ENCODE assay signal across 8 mouse cellular contexts in the genomic region with DNA sequence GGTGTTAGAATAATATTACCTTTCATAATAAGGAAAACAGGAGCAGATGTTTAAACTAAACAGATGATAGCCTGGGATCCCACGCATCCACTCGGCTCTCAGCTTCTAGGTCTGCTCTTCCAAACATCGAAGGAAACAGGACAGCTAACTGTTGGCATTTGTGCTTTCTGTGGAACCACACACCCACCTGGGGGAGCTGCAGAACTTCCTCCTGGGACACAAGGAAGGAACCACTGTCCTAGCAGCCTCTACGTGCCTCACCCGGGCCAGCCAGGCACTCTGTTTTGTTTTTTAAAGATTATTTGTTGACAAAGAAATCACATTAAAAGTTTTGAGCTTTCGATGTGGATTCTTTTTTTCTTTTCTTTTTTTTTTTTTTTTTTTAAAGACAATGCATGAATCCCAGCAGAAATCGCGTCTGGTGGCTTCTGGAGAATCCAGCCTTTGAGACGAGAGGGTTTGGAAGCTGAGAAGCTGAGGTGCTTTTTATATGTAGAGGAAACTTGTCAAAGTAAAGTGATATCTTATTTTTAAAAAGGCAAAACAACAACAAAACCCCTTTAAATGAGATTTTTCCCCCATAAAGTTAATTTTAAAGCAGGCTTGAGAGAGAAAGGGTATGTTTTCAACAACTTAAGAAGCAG. TPM values are rescaled to one million over a fixed set of nuclear protein-coding genes. Genes with fewer than 3 reads are reported as not detected.
A peak's percentile ranks its signal among the peaks of the same experiment; 100 is the strongest.
DNase-seq lines count a peak whose midpoint lies in the region; ATAC-seq and TF ChIP-seq lines count a peak whose summit lies in the region.

No protein-coding gene starts in this region.

- ATAC-seq in megakaryocyte, adult 5-6 weeks (ENCODE audit: poor library complexity, severe bottlenecking): no peak
- no peak for ATAC-seq in forebrain, embryonic 15.5 days (replicated peaks)
- ATAC-seq in midbrain, postnatal 0 days (ENCODE audit: low FRiP score): no peak

- DNase-seq in kidney, postnatal 4 days: peak; percentile 50 to 56
- DNase-seq in midbrain, postnatal 0 days (ENCODE audit: low spot score): no peak
- DNase-seq in layer of hippocampus, postnatal 36 days: no peak
- DNase-seq in urinary bladder, postnatal 10 days (ENCODE audit: low spot score): no peak
- DNase-seq in cerebellum, postnatal 36 days: no peak

- H3K27me3 ChIP-seq in megakaryocyte, embryonic 14.5 days (replicated peaks): no peaks in the 10 kb centered on the region
- no peaks in the 10 kb centered on the region for H3K27me3 ChIP-seq in forebrain, embryonic 15.5 days
- no peaks in the 10 kb centered on the region for H3K27me3 ChIP-seq in midbrain, postnatal 0 days (ENCODE audit: insufficient read depth, low read length)

- H3K36me3 ChIP-seq in megakaryocyte, embryonic 14.5 days (replicated peaks; ENCODE audit: low read length): peaks cover 24% of the 10 kb centered on the region
- H3K36me3 ChIP-seq in forebrain, embryonic 15.5 days: no peaks in the 10 kb centered on the region
- H3K36me3 ChIP-seq in midbrain, postnatal 0 days (ENCODE audit: insufficient read depth, low read length): no peaks in the 10 kb centered on the region

- peak overlapping the region; percentile 62 for H3K4me2 ChIP-seq in forebrain, embryonic 15.5 days (replicated peaks)
- H3K4me2 ChIP-seq in midbrain, postnatal 0 days (ENCODE audit: low read depth, low read length, poor library complexity, severe bottlenecking): peak overlapping the region; percentile 64

- peaks cover 49% of the 10 kb centered on the region for H3K4me1 ChIP-seq in megakaryocyte, embryonic 14.5 days
- peaks cover 65% of the 10 kb centered on the region for H3K4me1 ChIP-seq in forebrain, embryonic 15.5 days
- peaks cover 17% of the 10 kb centered on the region for H3K4me1 ChIP-seq in midbrain, postnatal 0 days (ENCODE audit: insufficient read depth, low read length)

- peak overlapping the region; percentile 95 for H3K4me3 ChIP-seq in megakaryocyte, embryonic 14.5 days (replicated peaks)
- peak overlapping the region; percentile 53 for H3K4me3 ChIP-seq in forebrain, embryonic 15.5 days
- peak overlapping the region; percentile 40 for H3K4me3 ChIP-seq in midbrain, postnatal 0 days (ENCODE audit: low read depth, low read length)

- H3K27ac ChIP-seq in forebrain, embryonic 15.5 days (replicated peaks): peak overlapping the region; percentile 58
- no peak overlapping the region for H3K27ac ChIP-seq in midbrain, postnatal 0 days (ENCODE audit: low read depth, low read length)

- no peaks in the 10 kb centered on the region for H3K9me3 ChIP-seq in megakaryocyte, embryonic 14.5 days
- no peaks in the 10 kb centered on the region for H3K9me3 ChIP-seq in forebrain, embryonic 15.5 days
- H3K9me3 ChIP-seq in midbrain, postnatal 0 days (ENCODE audit: low read length): no peaks in the 10 kb centered on the region

- TF ChIP-seq CTCF in midbrain, postnatal 0 days (IDR thresholded peaks at IDR 0.05): peak; percentile 28

- peak overlapping the region; percentile 52 for H3K9ac ChIP-seq in forebrain, embryonic 15.5 days (replicated peaks)
- H3K9ac ChIP-seq in midbrain, postnatal 0 days (replicated peaks; ENCODE audit: low read length, poor library complexity, severe bottlenecking): peak overlapping the region; percentile 46

- whole genome bisulfite sequencing in forebrain, embryonic 15.5 days: 16% methylated on average over 9 of the region's 9 CpGs
- 28% methylated on average over 9 of the region's 9 CpGs for WGBS in midbrain, postnatal 0 days

RNA-seq across cellular contexts. Expression of gene Vgll4, which starts 50.0 kb away (rescaled TPM):
- 30.5 and 59.7 TPM in 2 replicates for polyA plus RNA-seq in megakaryocyte, embryonic 14.5 days (2012; ENCODE audit: insufficient read depth, low replicate concordance)
- 9.4 and 9.7 TPM in 2 replicates for total RNA-seq in megakaryocyte, adult 5-6 weeks (2015)
- 26.4 and 29.7 TPM in 2 replicates for total RNA-seq in megakaryocyte, adult 5-6 weeks (2017)
- polyA plus RNA-seq in forebrain, embryonic 15.5 days (2015; fragmentation: Nextera tagmentation; extraction: Ambion mirVana): 83.1 and 88.6 TPM in 2 replicates
- 43.7 and 58.5 TPM in 2 replicates for total RNA-seq in midbrain, postnatal 0 days (2014; rRNA removed)
- 36.0 and 40.7 TPM in 2 replicates for polyA plus RNA-seq in midbrain, postnatal 0 days (2015; fragmentation: Nextera tagmentation; extraction: Ambion mirVana)
- total RNA-seq in layer of hippocampus, postnatal 36 days (2021): 10 to 100 TPM; 43.2 to 48.8 TPM

Comparison
In these comparisons a context has a peak if more than half of its experiments do, and no peak if none do; other contexts are left out.
1. H3K4me3 ChIP-seq: peak in every context shown above with its lines; median percentile 95 in megakaryocyte, embryonic 14.5 days; 53 in forebrain, embryonic 15.5 days; 40 in midbrain, postnatal 0 days.
2. DNase-seq: peak in kidney, postnatal 4 days (2 of 2); none in midbrain, postnatal 0 days (single experiment), layer of hippocampus, postnatal 36 days (0 of 2), urinary bladder, postnatal 10 days (single experiment) and cerebellum, postnatal 36 days (0 of 2).